Mouse (Mus musculus) hindbrain, embryonic 14.5 days (tissue): Measurements from ENCODE around the gene Mrps10. TPM values are rescaled to one million over a fixed set of nuclear protein-coding genes. Genes with fewer than 3 reads are reported as not detected.
A peak's percentile ranks its signal among the peaks of the same experiment; 100 is the strongest.
"Not testable (repeated sequence)": the region's sequence is repeated elsewhere in the genome, so short reads cannot be mapped to it uniquely, and the experiment has no call there.

Source experiments
- ATAC-seq: fragments of 200-750 bp; cut with Nextera tagmentation; 2 replicates; pipeline ENCODE4 v1.8.0; 2017; ENCODE audit warnings: moderate number of reproducible peaks, mild to moderate bottlenecking, moderate TSS enrichment, moderate library complexity; ENCODE audit not compliant: low FRiP score
- DNase-seq: peaks from one replicate; pipeline ENCODE4 v3.0.0-alpha.2; 2015; ENCODE audit warnings: low spot score
- H3K27ac ChIP-seq: fragments of 300-500 bp; sonication (generic); 2 replicates; pipeline ENCODE4 v1.5.1; 2014; ENCODE audit warnings: mild to moderate bottlenecking, moderate library complexity
- H3K27me3 ChIP-seq: fragments of 300-500 bp; sonication (generic); 2 replicates; pipeline ENCODE4 v1.6.1; 2014; ENCODE audit warnings: mild to moderate bottlenecking, low read length, mixed read lengths; ENCODE audit not compliant: control insufficient read depth, insufficient read depth
- H3K36me3 ChIP-seq: fragments of 300-500 bp; sonication (generic); replicated peaks from 2 replicates; pipeline ENCODE4 v1.6.1; 2014; ENCODE audit not compliant: control insufficient read depth, insufficient read depth
- H3K4me1 ChIP-seq: fragments of 300-500 bp; sonication (generic); replicated peaks from 2 replicates; pipeline ENCODE4 v1.6.1; 2014; ENCODE audit warnings: antibody characterized with exemption, low read length, mixed read lengths; ENCODE audit not compliant: control insufficient read depth, insufficient read depth
- H3K4me2 ChIP-seq: fragments of 300-500 bp; sonication (generic); replicated peaks from 2 replicates; pipeline ENCODE4 v1.6.1; 2014; ENCODE audit warnings: mild to moderate bottlenecking, moderate library complexity
- H3K4me3 ChIP-seq: fragments of 300-500 bp; sonication (generic); replicated peaks from 2 replicates; pipeline ENCODE4 v1.5.1; 2014; ENCODE audit warnings: mild to moderate bottlenecking, low read length
- H3K9ac ChIP-seq: fragments of 300-500 bp; sonication (generic); 2 replicates; pipeline ENCODE4 v1.6.1; 2014
- H3K9me3 ChIP-seq: fragments of 300-500 bp; sonication (generic); 2 replicates; pipeline ENCODE4 v1.6.1; 2016; ENCODE audit warnings: low read length; ENCODE audit not compliant: control insufficient read depth
- WGBS: fragments of 180-500 bp; shearing (Covaris S2); extraction: QIAGEN DNeasy Blood & Tissue Kit; methylation state at CpG from one replicate; pipeline ENCODE4 v1.1.7; 2014; 5-methylcytosine and 5-hydroxymethylcytosine counted together
- polyA plus RNA-seq: library from polyadenylated mRNA; unstranded; fragments of >200 nt; fragmentation: Nextera tagmentation; extraction: Ambion mirVana; gene quantifications from 2 replicates; pipeline ENCODE4 v1.2.1, GENCODE M21; 2014

Mrps10 gene
- polyA plus RNA-seq, 1 experiment from 2014 or later = 72.3 TPM

DNA sequence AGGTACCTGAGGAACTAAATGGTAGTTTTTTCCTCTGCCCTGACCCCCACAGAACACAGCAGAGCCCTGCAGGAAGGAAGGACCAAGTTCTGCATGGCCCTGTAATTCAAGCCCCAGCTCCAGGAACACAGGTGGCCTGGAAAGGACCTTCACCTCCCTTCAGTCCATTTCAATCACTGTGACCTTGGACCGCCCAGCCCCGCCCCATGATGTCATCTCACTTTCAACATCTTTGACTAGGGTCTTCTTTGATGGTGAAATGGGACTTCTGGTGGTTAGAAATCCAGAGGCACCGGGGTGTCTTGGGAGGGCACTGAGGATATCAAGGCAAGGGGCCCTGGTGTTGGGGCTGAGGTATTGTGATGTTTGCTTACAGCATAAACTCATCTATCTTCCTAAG, 52.9 kb downstream of the Mrps10 start:
- 87% methylated on average over 3 of the region's 3 CpGs for WGBS
- Histone ChIP-seq H3K27me3 (no peaks in the 10 kb centered on the region), H3K9me3 (no peaks in the 10 kb centered on the region), H3K9ac (no peak overlapping the region), H3K4me3 (no peak overlapping the region), H3K4me1 (no peaks in the 10 kb centered on the region), H3K4me2 (no peak overlapping the region), H3K27ac (no peak overlapping the region), H3K36me3 (no peaks in the 10 kb centered on the region)
- ATAC-seq (no peak), DNase-seq (no peak)

GRCm38 (mm10) chr17:47422616-47423015, 53.9 kb downstream of the Mrps10 start:
- H3K27me3 ChIP-seq = not testable (repeated sequence)
- 89% methylated on average over 1 of the region's 1 CpGs for WGBS

DNA sequence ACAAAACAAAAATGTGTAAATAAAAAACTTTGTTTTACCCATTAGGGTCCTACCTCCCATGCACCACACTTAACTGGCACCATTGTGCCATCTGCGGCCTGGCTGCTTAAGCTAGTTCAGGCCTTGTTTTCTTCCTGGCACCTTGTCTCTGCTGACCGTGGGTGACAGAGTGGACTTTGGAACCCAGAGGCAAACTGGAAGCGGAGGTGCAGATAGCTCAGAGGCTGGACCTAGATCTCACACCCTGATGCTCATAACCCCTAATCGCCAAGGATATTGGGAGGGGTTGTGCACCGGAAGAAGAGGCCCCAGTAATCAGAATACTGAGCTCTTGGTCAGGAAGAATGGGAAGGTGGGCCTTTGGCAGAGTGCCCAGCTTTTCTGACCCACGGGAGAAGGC, 55.5 kb downstream of the Mrps10 start:
- ATAC-seq (no peak), DNase-seq (no peak)
- Histone ChIP-seq H3K4me1 (peaks cover 6% of the 10 kb centered on the region; the same call in 1 of the 2 replicates), H3K4me2 (no peak overlapping the region), H3K27me3 (no peaks in the 10 kb centered on the region), H3K9me3 (no peaks in the 10 kb centered on the region), H3K36me3 (no peaks in the 10 kb centered on the region), H3K27ac (no peak overlapping the region), H3K9ac (no peak overlapping the region), H3K4me3 (no peak overlapping the region)
- WGBS = 76% methylated on average over 6 of the region's 6 CpGs

More at GRCm38 (mm10) chr17:47422616-47423015, 53.9 kb downstream of the Mrps10 start:
- not testable (repeated sequence) for H3K27ac ChIP-seq, H3K9me3 ChIP-seq, ATAC-seq, H3K9ac ChIP-seq, DNase-seq, H3K4me1 ChIP-seq, H3K36me3 ChIP-seq, H3K4me2 ChIP-seq, H3K4me3 ChIP-seq

DNA sequence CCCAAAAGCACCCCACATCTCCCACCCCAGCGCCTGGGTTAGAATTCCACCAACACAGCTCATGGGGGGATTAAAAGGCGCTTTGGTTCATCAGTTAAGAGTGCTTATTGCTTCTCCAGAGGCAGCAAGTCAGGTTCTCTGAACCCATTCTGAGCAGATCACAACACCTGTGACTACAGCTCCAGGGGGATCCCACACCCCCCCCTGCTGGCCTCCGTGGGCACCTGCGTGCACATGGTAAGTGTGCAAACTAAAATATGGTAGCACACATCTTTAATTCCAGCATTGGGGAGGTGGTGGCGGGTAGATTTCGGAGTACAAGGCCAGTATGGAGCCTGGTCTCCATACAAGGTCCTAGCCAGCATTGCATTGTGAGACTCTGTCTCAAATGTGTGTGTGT, 58.6 kb downstream of the Mrps10 start:
- H3K27me3 ChIP-seq = no peaks in the 10 kb centered on the region
- H3K9ac ChIP-seq = no peak overlapping the region
- no peaks in the 10 kb centered on the region for H3K9me3 ChIP-seq
- 74% methylated on average over 6 of the region's 6 CpGs for WGBS
- DNase-seq = no peak
- ATAC-seq = no peak
- H3K4me3 ChIP-seq = no peak overlapping the region
- no peaks in the 10 kb centered on the region for H3K36me3 ChIP-seq
- peaks cover 6% of the 10 kb centered on the region; the same call in 1 of the 2 replicates for H3K4me1 ChIP-seq
- H3K4me2 ChIP-seq = no peak overlapping the region
- no peak overlapping the region for H3K27ac ChIP-seq

DNA sequence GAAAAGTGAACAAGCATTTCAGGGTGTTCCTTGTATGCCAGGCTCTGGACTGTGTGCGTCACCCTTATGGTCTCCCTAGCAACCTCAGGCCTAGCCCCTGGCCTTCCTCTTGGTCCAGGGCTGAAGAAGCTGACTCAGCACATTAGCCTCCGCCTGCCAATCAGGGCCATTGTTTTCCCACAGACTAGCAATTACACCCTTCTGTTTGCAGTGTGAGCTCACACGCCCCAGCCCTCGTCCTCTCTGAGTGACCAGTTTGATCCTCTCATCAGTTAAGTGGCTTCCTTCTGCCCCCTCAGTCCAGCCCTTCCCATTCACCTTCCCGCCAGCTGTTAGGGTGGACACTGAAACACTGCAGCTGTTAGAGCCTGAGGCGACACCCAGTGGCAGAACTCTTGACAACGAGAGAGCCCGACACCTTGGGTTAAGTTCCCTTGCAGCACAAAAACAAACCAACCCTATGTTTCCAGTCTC, 60.2 kb downstream of the Mrps10 start:
- 3% methylated on average over 8 of the region's 8 CpGs for WGBS
- Histone ChIP-seq H3K27me3 (no peaks in the 10 kb centered on the region), H3K36me3 (no peaks in the 10 kb centered on the region), H3K4me2 (peak overlapping the region; percentile 35), H3K9me3 (no peaks in the 10 kb centered on the region), H3K4me3 (no peak overlapping the region), H3K27ac (no peak overlapping the region), H3K4me1 (peaks cover 6% of the 10 kb centered on the region; the same call in 1 of the 2 replicates), H3K9ac (no peak overlapping the region; the same call in 1 of the 2 replicates)
- ATAC-seq (peak; percentile 51; the same call in 1 of the 2 replicates), DNase-seq (peak; percentile 61)

DNA sequence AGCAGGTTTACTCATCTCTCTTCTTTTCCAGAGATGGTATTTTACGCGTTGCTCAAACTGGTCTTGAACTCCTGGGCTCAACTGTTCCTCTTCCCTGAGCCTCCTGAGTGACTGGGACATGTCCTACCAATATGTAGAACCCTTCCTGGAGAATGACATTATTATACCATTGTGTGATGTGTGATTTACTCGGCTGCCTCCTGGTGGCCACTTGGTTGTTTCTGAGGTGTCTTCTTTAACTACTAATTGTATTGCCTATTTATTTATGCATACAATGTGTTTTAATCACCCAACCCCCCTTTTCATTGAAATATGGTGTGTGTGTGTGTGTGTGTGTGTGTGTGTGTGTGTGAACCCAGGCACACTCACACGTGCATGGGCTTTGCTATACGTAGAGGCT, 62.1 kb downstream of the Mrps10 start:
- Histone ChIP-seq H3K4me1 (peaks cover 6% of the 10 kb centered on the region; the same call in 1 of the 2 replicates), H3K4me3 (no peak overlapping the region), H3K9ac (no peak overlapping the region), H3K27ac (no peak overlapping the region), H3K4me2 (no peak overlapping the region), H3K9me3 (no peaks in the 10 kb centered on the region), H3K36me3 (no peaks in the 10 kb centered on the region), H3K27me3 (peaks cover 9% of the 10 kb centered on the region)
- WGBS = 68% methylated on average over 5 of the region's 5 CpGs
- DNase-seq (no peak), ATAC-seq (no peak)

Other genes starting within 250 kb of the Mrps10 start
- 0.25 and 0.46 TPM in 2 replicates for gene Guca1b, start 16.5 kb downstream of the Mrps10 start, polyA plus RNA-seq
- 0.31 and 0.40 TPM in 2 replicates for gene Guca1a, start 31.7 kb downstream of the Mrps10 start, polyA plus RNA-seq
- gene AI661453, start 67.7 kb downstream of the Mrps10 start, polyA plus RNA-seq = 0.23 and 0.31 TPM in 2 replicates
- 0.37 and 0.47 TPM in 2 replicates for gene 1700001C19Rik, start 68.5 kb downstream of the Mrps10 start, polyA plus RNA-seq
- gene Taf8, start 133.4 kb downstream of the Mrps10 start, polyA plus RNA-seq = 16.4 and 16.9 TPM in 2 replicates
- gene Ccnd3, start 136.2 kb downstream of the Mrps10 start, polyA plus RNA-seq = 78.9 and 80.3 TPM in 2 replicates
- 33.3 and 34.3 TPM in 2 replicates for gene Bysl, start 242.6 kb downstream of the Mrps10 start, polyA plus RNA-seq
- gene Med20, start 242.7 kb downstream of the Mrps10 start, polyA plus RNA-seq = 42.3 and 44.7 TPM in 2 replicates
- 3.0 and 3.1 TPM in 2 replicates for gene Gm20517, start 242.7 kb downstream of the Mrps10 start, polyA plus RNA-seq